Mouse (Mus musculus) small intestine, adult 2 months (tissue): ENCODE results near the gene Slc3a1. TPM values are rescaled to one million over a fixed set of nuclear protein-coding genes. Genes with fewer than 3 reads are reported as not detected.

Source experiments
- H3K27ac ChIP-seq: fragments of 200-500 bp; 2 replicates; pipeline ENCODE4 v1.5.1; 2012; ENCODE audit warnings: low read depth, low read length, control low read depth, inconsistent platforms; ENCODE audit not compliant: insufficient read depth
- H3K27me3 ChIP-seq: fragments of 200-500 bp; 2 replicates; pipeline ENCODE4 v1.6.1; 2012; ENCODE audit warnings: mild to moderate bottlenecking, moderate library complexity, low read length, inconsistent platforms; ENCODE audit not compliant: control insufficient read depth, insufficient read depth
- H3K36me3 ChIP-seq: fragments of 200-500 bp; 2 replicates; pipeline ENCODE4 v1.6.1; 2012; ENCODE audit warnings: mild to moderate bottlenecking, low read length, control low read depth, inconsistent platforms; ENCODE audit not compliant: control insufficient read depth, insufficient read depth
- H3K4me1 ChIP-seq: fragments of 200-500 bp; 2 replicates; pipeline ENCODE4 v1.6.1; 2012; ENCODE audit warnings: low read length, inconsistent platforms, mixed read lengths; ENCODE audit not compliant: control insufficient read depth, insufficient read depth, insufficient read length
- H3K4me3 ChIP-seq: fragments of 200-500 bp; 2 replicates; pipeline ENCODE4 v1.5.1; 2012; ENCODE audit warnings: low read depth, mild to moderate bottlenecking, control low read depth, inconsistent platforms, low read length, moderate library complexity
- CTCF ChIP-seq: fragments of 200-500 bp; IDR thresholded peaks from 2 replicates; pipeline ENCODE4 v1.5.1; 2012; ENCODE audit warnings: low read depth, mild to moderate bottlenecking, control low read depth, inconsistent platforms, low read length, moderate library complexity, mixed read lengths; ENCODE audit not compliant: insufficient replicate concordance, insufficient read length; ENCODE audit errors: extremely low read depth
- POLR2A ChIP-seq: fragments of 200-500 bp; IDR thresholded peaks from 2 replicates; pipeline ENCODE4 v1.6.1; 2012; ENCODE audit warnings: low read depth, mild to moderate bottlenecking, control low read depth, inconsistent platforms, low read length, moderate library complexity
- WGBS: fragments of 180-500 bp; shearing (Covaris S2); methylation state at CpG from one replicate; pipeline ENCODE4 v1.1.7; 2018; 5-methylcytosine and 5-hydroxymethylcytosine counted together
- polyA plus RNA-seq: library from polyadenylated mRNA; depleted of rRNA; stranded (reverse); fragments of >200 nt; gene quantifications from 2 replicates; pipeline ENCODE4 v1.2.3, GENCODE M21; 2012

Slc3a1 gene
- polyA plus RNA-seq, 1 experiment = 122 TPM

GRCm38 (mm10) chr17:85070658-85071057 lies 42.5 kb downstream of the Slc3a1 start:
- H3K27me3 ChIP-seq = no peaks in the 10 kb centered on the region
- TF ChIP-seq POLR2A (no peak), CTCF (no peak)
- no peak overlapping the region for H3K27ac ChIP-seq
- H3K4me1 ChIP-seq = no peaks in the 10 kb centered on the region
- H3K36me3 ChIP-seq = peaks cover 34% of the 10 kb centered on the region
- no peak overlapping the region for H3K4me3 ChIP-seq
- 94% methylated on average over 6 of the region's 6 CpGs for WGBS

- Histone ChIP-seq H3K27me3 (no peaks in the 10 kb centered on the region), H3K36me3 (peaks cover 28% of the 10 kb centered on the region), H3K27ac (no peak overlapping the region), H3K4me1 (no peaks in the 10 kb centered on the region), H3K4me3 (no peak overlapping the region)
- 95% methylated on average over 8 of the region's 8 CpGs for WGBS
- TF ChIP-seq CTCF (peak; percentile 31; the same call in 1 of the 2 replicates), POLR2A (no peak)
Observed at GRCm38 (mm10) chr17:85071088-85071775, 43.1 kb downstream of the Slc3a1 start.

DNA sequence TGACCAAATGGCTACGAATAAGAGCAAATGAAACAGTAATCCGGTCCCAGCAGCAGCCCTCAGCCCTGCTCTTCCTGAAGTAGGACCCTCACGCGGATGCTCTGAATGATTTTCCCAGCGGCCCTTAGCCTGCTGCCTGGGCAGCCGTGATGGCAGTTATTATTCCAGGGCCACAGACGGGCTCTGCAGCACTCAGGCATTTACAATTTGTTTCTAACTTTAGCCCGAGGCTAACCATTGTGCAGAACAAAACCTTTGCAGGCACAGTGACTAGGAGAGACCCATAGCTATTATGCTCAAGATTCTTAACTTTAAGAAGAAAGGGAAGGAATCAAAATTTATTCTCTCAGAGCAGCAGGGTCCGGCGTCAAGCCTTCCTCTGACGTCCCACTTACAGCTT lies 44.2 kb downstream of the Slc3a1 start:
- Histone ChIP-seq H3K36me3 (peaks cover 30% of the 10 kb centered on the region), H3K27me3 (no peaks in the 10 kb centered on the region), H3K4me1 (no peaks in the 10 kb centered on the region), H3K4me3 (no peak overlapping the region), H3K27ac (no peak overlapping the region)
- WGBS = 95% methylated on average over 11 of the region's 11 CpGs
- TF ChIP-seq CTCF (no peak), POLR2A (no peak)

DNA sequence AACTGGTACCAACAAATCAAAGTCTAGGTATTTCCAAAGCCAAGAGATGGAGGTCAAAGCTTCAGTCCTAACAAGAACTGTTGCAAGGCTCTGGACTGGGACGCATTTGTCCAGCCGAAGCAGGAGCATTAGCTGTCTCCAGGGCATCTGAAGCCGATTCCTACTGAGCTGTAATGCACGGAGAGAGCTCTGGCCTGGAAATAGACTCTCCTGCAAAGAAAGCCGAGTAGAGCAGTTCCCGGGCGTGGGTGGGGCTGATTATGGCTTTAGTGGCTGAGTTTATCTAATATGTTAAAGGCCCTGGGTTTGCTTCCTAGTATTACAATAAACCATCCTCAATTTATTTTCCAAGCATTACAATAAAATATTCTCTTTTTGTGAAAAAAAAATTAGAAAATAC lies 45.0 kb downstream of the Slc3a1 start:
- 57% methylated on average over 7 of the region's 7 CpGs for WGBS
- no peak for TF ChIP-seq CTCF
- TF ChIP-seq POLR2A = no peak
- no peaks in the 10 kb centered on the region for H3K27me3 ChIP-seq
- no peaks in the 10 kb centered on the region for H3K4me1 ChIP-seq
- H3K27ac ChIP-seq = no peak overlapping the region
- no peak overlapping the region for H3K4me3 ChIP-seq
- H3K36me3 ChIP-seq = peaks cover 29% of the 10 kb centered on the region

GRCm38 (mm10) chr17:85074083-85074482 lies 45.9 kb downstream of the Slc3a1 start:
- Histone ChIP-seq H3K27ac (no peak overlapping the region), H3K36me3 (peaks cover 27% of the 10 kb centered on the region), H3K4me1 (no peaks in the 10 kb centered on the region), H3K4me3 (no peak overlapping the region), H3K27me3 (no peaks in the 10 kb centered on the region)
- TF ChIP-seq CTCF (no peak), POLR2A (no peak)
- WGBS = 92% methylated on average over 4 of the region's 4 CpGs

DNA sequence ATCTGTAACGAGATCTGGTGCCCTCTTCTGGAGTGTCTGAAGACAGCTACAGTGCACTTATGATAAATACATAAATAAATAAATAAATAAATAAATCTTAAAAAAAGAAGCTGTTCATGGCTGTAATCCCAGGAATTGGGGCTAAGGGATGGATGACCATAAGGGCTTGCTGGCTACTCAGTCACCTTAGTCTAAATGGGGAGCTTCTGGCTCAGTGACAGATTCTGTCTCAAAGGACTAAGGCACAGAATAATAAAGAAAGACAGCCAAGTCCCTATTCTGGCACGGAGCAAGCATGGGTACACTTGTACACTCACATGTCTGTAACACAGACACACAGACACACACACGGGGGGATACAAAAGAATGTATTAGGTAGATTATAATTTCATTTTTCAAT lies 51.1 kb downstream of the Slc3a1 start:
- WGBS = 94% methylated on average over 3 of the region's 3 CpGs
- no peaks in the 10 kb centered on the region for H3K27me3 ChIP-seq
- H3K4me1 ChIP-seq = no peaks in the 10 kb centered on the region
- TF ChIP-seq CTCF = no peak
- no peak for TF ChIP-seq POLR2A
- H3K4me3 ChIP-seq = no peak overlapping the region
- H3K36me3 ChIP-seq = peaks cover 22% of the 10 kb centered on the region
- H3K27ac ChIP-seq = no peak overlapping the region

DNA sequence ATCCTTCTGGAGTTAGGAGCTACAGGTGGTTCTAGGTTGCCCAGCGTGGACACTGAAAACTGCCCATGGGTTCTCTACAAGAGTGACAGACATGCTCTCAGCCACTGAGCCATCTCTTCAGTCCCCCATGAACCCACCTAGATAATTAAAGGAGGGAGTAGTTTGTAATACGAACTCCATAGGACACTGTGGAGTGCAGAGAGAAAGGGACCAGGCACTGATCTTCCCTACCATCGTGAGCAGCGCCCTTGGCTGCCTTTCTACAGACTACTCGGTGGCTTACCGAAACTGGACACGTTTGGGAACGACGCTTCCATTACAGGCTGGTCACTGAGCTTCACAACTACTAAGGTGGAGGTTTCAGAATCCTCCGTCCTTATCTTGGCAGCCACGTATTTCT lies 52.6 kb downstream of the Slc3a1 start:
- TF ChIP-seq CTCF (no peak), POLR2A (no peak)
- peaks cover 16% of the 10 kb centered on the region for H3K36me3 ChIP-seq
- H3K4me3 ChIP-seq = no peak overlapping the region
- H3K27ac ChIP-seq = no peak overlapping the region
- no peaks in the 10 kb centered on the region for H3K27me3 ChIP-seq
- peaks cover 3% of the 10 kb centered on the region; the same call in 1 of the 2 replicates for H3K4me1 ChIP-seq
- 93% methylated on average over 11 of the region's 11 CpGs for WGBS
